Mouse (Mus musculus) embryo, embryonic 10 days (tissue): ENCODE measurements around the gene Hdhd5.

ENCODE experiments used
- DNase-seq: peaks from one replicate; pipeline ENCODE4 v3.0.0-alpha.2; 2015; ENCODE audit warnings: low spot score

The Hdhd5 gene

DNA sequence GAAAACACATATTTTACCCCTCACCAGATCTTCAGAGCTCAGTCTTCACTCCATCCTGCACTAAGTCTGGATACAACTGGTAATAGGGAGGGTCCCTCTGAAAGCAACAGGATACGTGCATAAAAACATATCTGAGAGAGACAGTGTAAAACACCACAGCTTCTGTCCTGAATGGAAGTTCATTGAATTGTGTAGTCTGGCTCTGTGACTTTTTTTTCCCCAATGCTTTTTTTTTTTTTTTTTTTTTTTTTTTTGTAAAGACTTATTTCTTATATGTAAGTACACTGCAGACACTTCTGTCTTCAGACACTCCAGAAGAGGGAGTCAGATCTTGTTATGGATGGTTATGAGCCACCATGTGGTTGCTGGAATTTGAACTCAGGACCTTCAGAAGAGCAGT lies 1.5 kb upstream of the Hdhd5 start:
- DNase-seq = no peak

DNA sequence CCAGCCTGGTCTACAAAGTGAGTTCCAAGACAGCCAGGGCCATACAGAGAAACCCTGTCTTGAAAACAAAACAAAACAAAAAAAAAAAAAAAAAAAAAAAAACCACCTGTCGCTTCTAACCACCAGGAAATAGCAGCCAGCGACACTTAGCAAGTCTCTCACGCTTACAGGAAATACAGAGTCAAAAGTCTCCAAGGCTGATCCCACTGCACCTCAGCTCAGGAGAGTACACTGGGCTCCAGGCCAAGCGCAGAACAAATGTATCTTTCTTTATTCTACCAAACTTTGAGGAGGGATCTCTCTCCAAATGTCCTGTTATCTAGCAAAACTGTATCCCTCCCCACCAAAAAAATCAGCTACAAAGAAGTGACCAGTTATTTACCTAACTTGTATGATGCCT lies 2.0 kb downstream of the Hdhd5 start:
- DNase-seq = no peak

DNA sequence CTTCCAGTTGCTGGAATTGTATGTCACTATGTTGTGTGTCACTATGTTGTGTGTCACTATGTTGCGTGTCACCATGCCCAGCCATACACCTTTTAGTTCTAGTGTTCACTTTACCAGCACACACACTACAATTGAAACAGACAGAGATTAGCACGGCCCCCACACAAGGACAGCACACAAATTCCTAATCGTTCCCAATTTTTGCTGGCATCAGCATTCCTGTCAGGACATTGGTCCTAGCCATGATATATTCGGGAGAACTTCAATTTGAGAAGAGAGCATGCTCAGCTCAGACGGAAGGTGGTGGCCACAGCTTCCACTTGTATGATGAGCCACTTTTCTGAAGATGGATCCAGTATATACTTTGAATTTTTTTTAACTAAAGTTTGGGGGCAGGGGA lies 6.3 kb downstream of the Hdhd5 start:
- DNase-seq = no peak

DNA sequence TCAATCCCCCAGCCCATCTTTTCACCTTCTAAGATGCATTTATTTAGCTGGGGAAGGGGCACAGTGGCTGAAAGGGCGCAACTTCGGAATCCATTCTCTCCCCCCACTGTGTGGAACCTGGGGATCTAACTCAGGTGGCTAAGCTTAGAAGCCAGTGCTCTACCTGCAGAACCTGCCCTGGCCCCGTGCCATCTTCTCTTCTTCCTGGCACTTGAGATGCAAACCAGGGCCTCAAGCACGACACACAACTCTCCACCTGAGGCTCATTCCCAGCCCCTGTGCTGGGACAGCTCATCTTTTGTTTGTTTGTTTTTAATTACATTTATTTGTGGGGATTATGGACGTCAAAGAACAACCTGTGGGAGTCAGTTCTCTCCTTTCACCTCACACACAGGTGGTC lies 11.5 kb downstream of the Hdhd5 start:
- no peak for DNase-seq

DNA sequence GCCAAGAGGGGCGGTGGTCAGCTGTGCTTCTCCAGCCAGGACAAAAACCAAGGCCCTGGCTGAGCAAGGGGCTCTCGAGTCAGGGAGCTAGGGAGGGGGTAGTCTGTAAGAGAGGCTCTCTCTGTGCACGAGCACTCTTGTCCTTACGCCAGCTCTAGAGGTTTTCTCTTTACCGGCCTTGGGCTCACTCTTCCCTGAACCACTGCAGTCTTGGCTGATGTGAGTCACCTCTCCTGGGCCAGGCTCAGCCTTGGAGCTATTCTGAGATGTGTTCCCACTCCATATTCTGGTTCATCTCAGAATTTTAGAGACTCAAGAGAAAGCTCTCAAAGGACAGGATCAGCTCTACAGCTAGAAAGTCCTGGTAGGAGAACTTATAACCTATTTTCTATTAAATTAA lies 13.8 kb downstream of the Hdhd5 start:
- DNase-seq = no peak

DNA sequence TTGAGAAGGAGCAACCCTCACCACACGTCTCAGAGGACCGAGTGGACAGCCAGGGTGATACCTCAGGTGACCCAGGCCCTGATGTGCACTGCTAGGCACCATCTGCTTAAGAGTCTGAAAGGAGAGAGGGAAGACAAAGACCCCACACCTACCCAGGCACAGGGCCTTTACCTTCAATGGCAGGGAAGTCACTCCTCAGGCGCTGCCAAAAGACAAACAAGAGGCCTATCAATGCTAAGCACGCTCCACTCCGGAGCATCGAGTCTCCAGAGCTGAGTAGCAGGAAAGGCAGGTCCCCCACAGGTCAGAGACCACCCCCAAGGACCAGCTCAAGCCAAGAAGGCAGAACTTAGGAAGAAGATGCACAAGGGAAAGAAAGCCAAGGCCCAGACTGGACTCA lies 14.2 kb downstream of the Hdhd5 start:
- no peak for DNase-seq

DNA sequence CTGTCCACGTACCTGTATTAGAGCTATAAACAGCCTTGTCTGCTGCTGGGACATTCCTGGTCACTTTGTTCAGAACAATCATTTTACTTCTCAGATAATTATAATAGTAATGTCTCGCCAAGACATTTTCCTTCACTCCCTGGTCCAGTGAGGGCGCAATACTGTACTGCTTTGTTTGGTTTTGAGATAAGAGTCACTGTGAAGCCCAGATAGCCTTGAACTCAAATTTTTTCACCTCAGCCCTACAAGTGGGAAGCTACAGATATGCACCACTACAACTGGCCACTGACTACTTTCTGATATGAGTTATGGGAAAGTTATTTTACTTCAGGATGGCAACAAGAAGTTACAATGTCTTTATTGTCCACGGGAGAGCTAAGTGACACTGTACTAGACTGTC lies 14.7 kb downstream of the Hdhd5 start:
- no peak for DNase-seq

DNA sequence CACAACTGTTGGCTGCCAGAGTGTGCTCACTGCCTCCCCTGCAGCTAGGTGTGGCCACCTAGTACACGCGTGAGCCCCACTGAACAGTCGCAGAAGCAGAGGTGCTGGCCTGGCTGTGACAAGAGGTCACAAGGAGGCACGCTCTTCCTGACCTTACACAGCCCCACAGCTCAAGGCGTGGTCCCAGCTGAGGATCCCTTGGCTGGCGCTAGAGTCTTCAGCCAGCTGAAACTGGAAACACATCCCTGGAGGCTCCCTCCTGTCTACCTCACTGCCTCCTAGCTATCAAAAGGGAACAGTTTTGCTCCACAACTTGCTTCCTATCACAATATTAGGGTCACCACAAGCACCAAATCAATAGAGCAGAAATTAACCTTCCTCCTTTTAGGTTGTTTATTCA lies 19.9 kb downstream of the Hdhd5 start:
- DNase-seq = no peak

DNA sequence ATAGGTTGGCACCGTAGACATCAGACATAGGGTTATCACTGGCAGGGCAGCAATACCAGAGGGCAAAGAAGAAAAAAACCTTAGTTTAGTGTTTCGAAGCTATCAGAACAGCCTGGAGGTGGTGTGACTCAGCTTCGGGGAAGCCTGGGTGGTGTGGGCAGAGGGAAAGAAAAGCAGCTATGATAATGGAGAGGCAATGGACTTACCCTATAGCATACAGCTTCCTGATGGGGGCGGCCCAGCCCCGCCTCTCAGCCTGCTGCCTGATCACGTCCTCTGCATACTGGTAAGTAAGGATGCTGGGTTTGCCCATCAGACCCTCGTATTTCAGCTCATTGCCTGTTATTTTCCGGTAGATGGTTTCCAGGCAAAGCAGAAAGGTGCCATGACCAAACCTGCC lies 20.7 kb downstream of the Hdhd5 start:
- no peak for DNase-seq

DNA sequence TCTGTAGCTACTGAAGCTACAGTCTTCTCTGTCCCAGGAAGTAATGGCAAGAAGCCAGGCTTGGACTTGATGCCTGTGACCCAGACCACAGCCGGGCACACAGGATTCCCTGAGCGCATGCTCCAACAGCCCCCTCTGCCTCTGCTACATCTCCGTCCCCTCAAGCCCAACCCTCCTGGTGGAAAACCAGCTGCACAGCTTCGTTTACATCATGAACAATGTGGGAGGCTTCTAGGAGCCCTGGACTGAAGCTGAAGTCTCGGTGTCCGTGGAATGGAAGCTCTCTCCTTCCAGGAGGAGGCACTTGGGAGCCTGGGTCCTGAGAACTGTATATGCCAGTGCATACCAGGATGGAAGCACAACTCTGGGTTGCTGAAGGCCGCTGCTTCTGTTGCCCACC lies 21.1 kb downstream of the Hdhd5 start:
- no peak for DNase-seq

DNA sequence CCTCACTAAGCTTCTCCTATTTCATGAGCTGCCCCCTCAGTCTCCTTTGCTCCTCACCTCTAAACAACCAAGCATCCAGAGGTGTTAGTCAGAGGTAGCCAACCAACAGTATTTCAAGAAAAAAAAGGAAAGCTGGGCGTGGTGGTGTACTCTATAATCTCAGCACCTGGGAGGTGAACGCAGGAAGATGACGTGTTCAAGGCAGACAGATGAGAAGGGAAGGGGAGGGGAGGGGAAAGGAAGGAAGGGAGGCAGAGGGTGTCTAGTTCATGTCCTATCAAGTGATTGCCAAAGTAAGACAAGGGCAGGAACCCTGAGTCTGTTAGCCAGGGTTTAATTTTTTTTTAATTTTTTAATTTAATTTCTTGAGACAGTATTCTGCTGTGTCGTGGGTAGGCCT lies 22.5 kb downstream of the Hdhd5 start:
- DNase-seq = no peak

DNA sequence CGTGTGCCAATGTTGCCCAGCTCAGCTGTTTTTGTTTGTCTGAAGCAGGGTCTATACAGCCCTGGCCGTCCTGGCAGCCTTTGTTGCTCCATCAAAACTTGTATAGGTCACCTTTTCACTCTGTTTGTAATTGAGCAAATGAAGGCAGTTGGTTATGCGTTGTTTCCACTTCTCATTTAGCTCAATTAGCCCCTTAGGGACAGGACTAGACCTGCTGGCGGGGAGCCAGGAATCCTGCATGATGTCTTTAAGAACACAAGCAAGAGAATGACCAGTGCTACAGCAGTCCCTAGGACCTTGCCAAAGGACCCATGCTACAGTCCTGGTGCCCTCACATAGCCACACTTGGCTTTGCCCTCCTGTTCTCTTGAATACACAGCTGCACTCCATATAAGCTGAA lies 25.6 kb downstream of the Hdhd5 start:
- DNase-seq = no peak

DNA sequence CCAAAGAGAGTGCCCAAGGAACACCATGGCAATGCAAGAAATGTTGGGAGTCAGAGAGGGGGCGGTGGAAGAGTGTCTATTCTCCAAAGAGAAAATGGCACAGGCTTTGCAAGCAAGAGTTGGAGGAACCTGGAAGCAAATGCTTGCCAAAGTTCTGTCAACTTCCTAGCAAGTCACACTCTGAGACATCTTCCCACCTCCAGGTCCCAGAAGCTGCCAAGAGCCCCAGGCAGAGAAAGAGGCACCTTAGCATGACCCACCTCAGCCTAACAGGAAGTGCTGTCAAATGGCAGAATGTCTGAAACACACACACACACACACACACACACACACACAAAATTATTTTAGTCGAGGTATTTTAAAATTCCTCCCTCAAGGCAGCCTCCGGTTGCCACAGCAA lies 27.1 kb downstream of the Hdhd5 start:
- DNase-seq = no peak

DNA sequence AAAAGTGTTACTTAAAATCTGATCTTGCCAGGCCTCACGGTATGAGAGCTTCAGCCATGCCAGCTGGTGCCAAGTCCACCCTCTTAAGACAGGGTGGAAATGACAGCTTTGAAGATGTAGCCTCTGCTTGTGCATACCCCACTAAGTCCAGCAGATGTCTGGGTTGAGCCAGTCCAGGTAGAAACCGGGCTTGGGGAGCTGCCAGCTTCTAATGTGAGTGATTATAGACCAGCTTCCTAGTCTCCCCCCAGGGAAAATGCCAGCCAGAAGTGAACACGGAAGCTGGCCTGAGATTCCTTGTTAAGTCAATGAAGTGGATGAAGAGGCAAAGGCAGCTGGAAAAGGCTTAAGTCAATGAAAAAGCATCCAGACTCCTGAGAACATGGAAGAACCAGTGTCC lies 34.6 kb downstream of the Hdhd5 start:
- DNase-seq = no peak

DNA sequence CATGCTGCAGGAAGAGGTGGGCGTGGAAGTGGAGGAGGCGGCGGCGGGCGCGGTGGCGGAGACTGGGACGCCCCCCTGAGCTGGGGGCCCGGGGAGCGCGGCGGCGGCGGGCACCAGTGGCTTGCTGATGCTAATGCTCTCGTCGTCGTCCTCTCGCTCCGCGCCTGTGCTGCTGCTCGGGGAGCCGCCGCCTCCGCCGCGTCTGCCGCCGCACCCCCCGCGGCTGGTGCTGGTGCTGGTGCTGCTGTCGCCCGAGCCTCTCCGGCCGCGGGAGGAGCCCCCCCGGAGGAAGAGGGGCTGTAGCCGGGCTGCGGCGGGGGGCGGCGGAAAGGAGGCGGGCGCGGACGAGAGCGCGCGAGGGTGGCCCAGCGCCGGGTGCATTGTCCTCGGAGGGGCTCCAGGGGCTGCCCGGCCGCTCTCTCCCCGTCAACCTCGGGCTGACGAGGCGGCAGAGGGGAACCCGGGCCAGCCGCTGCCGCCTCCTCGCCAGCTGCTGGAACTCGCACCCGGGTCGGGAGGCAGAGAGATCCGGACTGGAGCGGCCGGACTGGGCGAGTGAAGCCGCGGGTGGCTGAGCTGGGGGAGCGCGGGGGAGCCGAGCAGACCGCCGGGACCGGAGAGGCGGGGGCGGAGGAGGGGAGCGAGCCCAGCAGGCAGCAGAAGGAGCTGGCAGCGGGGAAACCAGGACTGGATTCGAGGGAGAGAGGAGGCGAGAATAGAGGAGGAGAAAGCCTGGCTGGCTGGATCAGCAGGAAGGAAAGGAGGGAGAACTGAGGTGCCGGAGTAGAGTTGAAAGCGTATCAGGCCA lies 37.5 kb downstream of the Hdhd5 start, which contains the start of gene Tmem121b:
Gene Tmem121b (minus strand): TSS at position 434 of the 808 bp plus-strand sequence.
- DNase-seq = peak; percentile 88

DNA sequence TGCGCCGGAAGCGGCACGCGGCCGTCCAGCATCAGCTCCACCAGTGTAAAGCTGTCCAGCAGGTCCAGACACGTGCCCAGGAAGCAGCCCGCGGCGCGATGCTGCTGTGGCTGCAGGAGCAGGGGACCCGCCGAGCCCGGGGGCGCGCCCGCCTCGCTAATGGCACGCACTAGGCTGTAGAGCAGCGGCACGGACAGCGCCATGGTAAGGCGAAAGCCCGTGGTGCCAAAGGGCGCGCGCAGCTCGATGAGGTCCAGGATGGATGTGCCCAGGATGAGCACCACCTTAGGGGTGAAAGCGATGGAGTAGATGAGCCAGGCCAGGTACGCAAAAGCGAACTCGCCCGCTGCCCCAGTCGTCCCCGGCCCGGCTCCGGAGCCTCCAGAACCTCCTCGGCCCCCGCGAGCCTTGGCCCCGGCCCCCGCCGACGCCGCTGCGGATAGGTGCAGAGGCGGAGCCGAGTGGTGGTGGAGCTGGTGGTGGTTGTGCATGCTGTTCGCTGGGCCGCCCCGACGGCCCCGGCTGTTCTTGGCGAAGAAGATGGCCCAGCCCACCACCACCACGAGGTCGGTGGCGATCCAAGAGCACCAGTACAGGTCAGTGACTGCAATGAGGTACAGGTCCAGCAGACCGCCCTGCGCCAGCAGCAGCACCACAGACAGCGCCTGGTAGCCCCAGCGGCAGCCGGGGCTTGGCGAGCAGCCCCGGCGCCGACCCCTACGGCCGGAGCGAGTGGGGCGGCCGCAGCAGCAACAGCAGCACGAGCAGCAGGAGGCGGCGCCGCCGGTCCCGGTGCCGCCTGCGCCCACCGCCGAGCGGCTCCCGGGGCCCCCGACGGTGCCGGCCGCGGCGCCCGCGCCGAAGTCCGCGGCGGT lies 38.4 kb downstream of the Hdhd5 start:
- DNase-seq = peak; percentile 64

DNA sequence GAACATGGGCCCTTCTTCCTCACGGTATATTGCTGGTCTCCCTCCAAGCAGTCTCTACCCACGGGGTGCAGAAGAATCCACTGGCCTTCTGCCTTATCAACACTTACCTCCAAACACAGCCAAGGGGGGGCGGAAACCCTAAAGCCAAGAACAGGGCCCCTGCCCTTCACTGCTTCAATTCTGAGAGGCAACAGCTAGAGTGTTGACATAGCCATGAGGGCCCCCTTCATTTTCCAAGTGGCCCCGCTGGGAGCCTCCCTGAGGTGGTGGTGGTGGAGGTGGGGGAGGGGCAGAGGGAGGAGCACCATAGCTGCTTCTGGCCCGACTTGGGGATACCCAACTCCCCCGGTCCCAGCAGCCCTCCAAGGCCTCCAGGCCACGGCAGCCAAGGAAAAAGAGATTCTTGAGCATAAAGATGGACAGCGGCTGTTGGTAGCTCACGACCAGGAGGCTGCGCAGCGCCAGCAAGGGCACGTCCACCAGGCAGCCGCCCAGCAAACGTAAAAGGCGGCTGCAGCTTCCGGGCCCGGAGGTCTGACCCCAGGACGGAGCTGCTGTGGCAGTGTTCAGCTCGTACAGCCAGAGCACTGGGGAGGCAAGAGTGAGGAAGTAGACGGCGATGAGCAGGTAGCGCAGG lies 39.1 kb downstream of the Hdhd5 start:
- DNase-seq = peak; percentile 33

DNA sequence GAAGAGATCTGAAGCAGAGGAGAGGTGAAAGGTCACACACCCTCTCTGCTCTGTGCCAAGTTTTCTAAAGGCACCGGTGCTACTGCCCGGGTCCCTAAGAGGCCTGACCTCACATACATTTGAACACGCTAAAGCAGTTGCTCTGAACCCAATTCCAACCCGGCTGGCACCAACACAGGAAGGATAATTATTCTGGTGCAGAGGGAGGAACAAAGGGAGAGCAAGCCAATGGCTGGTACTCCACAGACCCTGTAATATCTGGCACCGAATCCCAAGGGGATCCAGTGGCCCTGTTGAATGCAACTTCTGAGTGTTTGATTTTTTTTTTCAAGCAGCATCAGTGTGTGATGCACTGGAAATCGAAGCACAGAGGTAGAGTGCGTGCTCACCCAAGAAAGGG lies 40.1 kb downstream of the Hdhd5 start:
- no peak for DNase-seq

DNA sequence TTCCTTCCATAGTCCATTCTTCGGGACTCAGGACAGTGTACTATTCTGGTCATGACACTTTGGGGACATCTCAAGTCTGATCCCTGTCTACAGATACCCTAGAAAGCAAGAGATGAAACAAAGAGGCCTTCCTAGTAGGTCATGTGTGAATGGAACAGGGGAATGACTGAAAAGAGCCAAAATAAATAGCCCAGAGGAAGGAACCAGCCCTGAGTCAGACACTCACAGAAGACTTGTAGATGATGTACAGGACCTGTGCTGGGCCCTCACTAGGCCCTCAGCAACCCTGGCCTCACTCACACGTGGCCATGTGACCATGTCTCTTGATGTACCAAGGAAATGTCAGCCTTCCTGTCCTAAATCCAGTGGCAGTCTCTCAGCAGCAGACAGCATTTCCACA lies 41.7 kb downstream of the Hdhd5 start:
- DNase-seq = no peak

DNA sequence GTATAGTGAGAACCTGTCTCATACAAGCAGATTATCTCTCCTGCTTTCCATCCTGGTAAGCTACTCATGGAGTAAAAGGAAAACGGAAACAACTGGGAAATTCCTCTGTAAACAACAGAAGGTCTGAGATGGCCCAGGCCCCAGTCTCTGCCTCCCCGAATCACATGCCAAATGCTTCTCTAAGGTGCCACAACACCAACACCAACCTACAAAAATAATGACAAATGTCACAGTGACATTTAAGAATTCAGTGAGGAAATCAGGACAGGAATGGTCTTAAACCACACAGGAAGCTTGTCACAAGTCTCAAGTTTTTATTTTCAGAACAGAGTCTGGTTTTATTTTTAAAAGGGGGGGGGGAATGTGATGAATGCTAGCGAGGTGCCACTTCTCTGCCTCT lies 42.5 kb downstream of the Hdhd5 start:
- DNase-seq = no peak

DNA sequence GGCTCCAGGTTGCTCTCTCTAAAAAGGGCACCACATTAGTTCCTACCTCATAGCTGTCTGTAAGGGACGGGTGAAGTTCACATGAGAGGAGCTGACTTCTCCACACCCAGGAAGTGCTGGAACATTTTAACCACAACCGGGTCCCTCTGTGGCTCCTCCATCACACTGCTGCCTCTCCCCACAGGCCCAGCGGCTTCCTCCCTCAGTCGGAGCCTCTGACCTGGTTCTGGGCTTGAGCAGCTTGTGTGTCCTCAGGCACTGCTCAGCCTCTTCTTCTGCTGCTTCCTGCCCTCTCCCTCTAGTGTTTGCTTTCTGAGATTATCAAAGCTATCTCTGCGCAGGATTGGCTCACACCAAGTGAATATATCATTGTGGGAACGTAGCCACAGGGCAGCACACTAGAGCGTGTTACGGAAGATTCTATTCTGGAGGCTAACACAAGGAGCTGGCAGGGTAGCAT lies 45.0 kb downstream of the Hdhd5 start:
- DNase-seq = no peak

DNA sequence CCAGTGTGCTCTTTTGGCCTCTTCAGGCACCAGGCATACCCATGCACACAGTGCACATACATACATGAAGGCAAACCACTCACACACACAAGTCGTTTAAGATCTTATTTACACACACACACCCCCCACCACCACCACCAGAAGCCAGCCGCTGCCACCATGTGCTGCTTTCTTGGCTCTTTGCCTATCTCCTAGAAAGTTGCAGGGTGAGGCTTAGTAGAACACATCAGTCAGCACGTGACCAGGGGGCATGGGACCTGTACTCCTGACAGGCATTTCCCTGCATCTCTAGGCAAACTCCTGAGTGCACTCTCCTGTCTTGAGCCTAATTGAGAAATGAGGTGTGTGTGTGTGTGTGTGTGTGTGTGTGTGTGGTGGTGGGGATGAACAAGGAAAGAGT lies 46.1 kb downstream of the Hdhd5 start:
- DNase-seq = no peak

DNA sequence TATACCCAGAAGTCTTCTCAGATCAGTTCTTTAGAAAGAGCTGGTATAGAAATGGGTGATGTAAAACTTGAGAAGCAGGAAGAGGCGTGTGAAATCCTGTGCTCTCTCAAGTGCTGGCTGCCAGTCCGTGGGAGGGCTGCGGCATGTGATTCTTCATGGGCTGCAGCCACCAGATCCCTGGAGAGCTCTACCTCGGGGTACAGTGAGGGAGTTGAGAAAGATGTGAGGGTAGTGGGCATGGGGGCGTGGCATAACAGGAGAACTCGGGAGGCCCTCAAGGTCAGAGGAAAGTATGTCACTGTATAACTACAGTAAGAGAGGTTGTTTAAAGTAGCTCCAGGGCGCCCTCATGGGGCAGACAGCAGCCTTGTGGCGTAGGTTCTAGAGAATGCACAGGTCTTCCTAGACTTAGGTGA lies 47.9 kb downstream of the Hdhd5 start:
- peak; percentile 55 for DNase-seq
